Mouse (Mus musculus): Measurements from ENCODE around the gene Poldip3.
A peak's percentile ranks its signal among the peaks of the same experiment; 100 is the strongest.
"Not testable (repeated sequence)": the region's sequence is repeated elsewhere in the genome, so short reads cannot be mapped to it uniquely, and the experiment has no call there.

The Poldip3 gene

DNA sequence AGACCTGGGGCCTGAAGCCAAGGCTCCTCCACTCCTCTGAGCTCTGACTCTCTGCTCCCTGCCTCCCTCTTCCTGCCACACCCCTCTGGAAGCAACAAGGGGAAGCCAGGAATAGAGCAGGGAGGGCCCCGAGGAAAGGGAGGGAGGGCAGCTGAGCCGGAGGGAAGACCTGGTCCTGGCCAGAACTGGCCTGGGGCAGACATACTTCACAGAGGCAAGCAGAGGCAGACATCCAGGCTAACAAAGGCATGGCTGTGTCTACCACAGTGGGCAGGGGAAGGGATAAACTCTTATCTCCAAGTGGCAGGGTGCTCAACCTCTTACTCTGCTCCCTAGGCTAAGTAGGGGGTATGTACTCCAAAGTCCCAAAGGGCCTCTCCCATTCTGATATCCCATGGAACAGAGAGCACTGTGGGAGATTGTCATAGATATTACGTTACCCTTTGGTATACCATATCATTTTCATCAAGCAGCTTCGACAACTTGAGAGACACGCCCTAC, 15.8 kb upstream of the Poldip3 start:
- DNase-seq (ENCODE audit: low read depth), result no peak

DNA sequence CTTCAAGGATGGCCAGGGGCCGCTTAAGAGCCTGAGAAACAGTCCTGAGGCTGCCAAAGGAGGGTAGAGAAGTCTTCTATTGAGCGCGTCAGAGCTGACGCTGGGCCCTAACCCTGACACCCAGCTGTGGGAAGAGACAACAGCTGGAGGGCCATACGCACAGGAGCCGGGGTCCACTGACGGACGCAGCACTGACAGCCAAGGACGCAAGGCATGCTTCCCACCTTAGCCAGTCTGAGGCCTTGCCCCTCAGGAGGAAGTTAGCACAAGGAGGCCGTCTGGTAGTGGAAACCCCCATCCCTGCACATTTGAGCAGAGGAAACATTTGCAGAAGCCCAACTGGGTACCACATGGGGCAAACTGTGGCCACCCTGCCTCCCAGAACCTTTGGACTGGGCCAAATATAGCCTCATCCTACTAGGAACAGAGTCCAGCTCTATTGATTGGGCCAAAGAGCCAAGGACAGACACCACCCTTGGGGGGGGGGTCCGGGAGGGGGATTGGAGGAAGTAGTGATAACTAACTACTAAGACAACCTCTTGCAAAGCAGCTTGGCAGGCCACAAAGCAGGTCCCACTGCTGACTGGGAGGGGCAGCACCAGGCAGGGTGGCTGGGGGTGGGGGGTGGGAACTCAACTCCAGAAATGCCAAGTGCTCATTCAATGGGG, 13.8 kb upstream of the Poldip3 start:
- no peak for DNase-seq (ENCODE audit: low read depth)

DNA sequence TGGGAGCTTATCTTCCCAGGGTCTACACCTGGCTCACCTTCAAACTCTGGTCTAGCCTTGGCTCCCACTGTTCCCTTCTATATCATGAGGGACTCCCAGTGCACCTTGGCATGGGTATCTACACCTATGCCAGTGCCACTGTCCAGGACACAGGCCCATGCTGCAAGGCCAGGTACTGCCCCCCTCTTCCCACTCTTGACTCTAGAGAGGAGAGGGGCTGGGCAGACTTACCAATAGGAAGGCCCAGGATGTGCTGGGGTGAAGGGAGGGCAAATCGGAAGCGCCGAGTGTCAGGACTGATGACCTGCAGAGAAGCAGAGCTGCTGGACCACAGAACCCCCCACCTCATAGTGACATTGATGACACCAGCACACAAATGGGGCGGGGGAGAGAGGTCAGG, 12.8 kb upstream of the Poldip3 start:
- DNase-seq (ENCODE audit: low read depth), result no peak

DNA sequence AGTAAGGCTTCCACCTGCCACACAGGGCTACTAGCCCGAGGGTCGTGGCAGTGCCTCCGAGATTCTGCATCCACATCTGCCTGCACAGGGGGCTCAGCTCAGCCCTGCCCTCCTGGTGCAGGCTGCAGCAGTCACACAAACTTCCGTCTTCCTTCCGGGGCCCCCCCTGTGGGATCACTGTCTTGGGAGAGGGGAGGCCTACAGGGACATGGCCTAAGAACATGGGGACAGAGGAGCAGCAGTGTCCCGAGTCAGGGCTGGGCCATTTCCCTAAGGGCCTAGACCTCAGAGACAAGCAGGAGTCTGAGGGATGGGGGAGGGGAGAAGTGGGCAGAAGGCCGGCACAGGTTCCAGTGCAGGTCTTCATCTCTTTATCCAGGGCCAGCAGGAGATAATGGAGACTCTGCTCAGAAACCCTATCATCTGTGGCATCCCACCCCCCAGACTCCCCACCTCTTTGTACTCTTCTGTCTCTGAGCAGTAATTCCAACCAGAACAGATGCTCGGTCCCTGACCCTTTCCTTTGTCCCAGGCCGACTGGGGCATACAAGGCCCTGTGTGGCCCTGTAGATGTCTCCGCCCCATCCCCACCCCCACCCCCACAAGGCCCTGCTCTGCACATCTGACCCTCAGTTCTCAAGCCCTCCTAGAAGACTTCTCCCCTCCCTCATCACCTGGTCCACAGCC, 12.0 kb upstream of the Poldip3 start:
- DNase-seq (ENCODE audit: low read depth), result no peak

DNA sequence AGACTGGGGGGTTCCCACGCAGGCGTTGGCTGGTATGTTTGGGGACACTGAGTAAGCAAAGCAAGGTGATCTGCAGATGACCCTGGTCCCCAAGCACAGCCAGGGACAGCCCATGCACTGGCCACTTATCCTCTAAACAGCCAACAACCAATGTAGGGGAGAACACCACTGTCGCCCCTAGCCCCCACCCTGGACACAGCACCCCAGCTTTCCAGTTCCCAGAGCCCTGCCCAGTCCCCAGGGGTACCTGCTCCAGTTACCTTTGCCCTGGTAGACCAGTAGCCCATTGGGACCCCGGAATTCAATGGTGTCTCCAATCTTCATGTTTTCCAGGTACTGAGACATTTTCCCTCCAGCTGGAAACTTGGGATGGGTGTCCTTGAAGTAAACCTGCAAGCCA, 11.4 kb upstream of the Poldip3 start:
- DNase-seq (ENCODE audit: low read depth), result no peak

DNA sequence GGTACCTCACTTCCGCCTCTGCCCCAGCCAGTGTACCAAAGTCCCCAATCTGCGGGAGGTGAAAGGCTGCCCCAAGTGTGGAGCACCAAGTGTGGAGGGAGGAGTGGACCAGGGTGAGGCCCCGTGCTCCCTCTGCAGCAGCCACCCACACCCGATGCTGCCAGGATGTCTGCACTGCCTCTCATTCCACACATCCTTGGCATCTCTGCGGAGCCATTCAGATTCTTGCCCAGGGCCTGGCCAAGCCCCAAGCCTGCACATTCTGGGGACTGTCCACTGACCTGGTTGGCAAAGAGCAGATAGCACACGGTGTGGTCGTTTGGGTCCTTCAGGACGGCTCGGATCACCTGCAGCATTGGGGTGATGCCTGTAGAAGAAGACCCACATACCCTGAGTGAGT, 10.6 kb upstream of the Poldip3 start:
- DNase-seq (ENCODE audit: low read depth), result no peak

DNA sequence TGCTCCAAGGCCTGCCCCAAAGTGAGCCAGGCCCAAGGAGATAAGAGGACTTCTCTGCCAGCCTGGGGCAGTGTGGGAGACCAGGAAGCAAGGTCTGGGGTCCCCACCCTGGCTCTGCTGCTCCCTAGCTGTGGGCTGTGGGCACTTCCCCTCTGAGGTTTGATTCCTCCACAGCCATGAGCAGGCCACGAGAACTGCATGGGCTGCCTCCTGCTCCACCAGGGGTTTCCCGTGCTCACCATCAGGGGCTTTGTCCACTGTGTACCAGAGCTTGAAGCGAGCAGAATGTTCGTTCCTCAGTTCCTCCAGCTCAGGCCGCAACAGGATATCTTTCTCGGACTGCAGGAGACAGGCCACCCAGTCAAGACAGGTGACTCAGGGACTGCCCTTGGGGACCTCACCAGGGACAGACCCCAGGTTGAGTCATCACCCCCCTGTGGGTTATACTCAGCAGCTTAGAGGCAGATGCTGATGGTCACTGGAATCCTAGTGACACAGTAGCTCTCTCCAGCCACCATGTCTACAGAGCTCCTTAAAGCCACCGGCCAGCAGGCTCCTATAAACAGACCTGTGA, 9.5 kb upstream of the Poldip3 start:
- DNase-seq (ENCODE audit: low read depth), result no peak

DNA sequence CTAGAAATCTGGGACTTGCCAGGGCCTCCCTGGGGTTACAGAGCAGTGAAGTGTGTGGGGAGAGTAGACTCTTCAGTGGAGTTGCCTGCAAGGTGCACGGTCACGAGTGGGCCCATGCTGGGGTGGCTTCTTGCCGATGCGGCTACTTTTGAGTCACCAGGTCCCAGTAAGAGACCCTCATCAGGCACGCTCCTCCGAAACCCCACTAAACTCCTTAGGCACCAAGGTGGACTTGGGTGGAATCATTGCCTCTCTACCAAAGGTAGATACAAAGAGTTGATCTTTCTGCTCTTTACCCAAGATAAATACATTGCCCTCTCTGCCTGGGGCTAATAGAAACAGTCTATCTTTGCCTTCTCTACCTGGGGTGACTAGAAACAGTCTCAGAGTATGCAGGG, 8.5 kb upstream of the Poldip3 start:
- no peak for DNase-seq (ENCODE audit: low read depth)

DNA sequence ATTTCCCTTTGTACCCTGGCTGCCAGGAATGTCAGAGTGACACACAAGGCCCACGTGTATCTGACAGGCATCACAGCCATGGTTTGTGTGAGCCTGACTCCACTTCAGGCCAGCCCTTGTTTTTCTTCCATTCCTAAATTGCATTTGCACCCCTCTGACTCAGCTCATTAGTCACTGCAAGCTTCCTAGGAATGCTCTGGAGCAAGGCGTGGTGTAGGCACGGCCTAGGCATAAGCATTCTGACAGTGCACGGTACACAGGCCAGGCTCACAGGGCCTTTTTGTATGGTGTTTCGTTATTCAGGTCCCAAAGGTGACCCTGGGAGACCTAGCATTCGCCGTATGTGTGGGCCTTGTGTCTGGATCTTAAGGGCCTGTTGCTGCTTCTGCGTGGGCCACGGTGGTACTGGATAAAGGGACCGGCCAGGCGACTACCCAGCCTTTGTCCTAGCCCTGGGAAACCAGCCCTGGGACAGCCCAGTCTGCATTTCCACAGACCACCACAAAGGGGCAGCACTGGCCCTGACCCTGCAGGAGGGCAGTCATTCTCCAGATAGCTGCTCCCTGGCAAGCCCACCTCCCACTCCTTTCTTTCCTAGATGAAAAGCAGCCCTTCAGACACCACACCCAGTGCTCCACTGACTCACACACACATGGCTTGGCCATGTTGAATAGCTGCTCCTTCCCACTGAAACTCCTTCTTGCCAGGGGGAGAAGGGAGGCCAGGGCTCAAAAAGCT, 7.9 kb upstream of the Poldip3 start:
- peak; percentile 57 for DNase-seq (ENCODE audit: low read depth)

DNA sequence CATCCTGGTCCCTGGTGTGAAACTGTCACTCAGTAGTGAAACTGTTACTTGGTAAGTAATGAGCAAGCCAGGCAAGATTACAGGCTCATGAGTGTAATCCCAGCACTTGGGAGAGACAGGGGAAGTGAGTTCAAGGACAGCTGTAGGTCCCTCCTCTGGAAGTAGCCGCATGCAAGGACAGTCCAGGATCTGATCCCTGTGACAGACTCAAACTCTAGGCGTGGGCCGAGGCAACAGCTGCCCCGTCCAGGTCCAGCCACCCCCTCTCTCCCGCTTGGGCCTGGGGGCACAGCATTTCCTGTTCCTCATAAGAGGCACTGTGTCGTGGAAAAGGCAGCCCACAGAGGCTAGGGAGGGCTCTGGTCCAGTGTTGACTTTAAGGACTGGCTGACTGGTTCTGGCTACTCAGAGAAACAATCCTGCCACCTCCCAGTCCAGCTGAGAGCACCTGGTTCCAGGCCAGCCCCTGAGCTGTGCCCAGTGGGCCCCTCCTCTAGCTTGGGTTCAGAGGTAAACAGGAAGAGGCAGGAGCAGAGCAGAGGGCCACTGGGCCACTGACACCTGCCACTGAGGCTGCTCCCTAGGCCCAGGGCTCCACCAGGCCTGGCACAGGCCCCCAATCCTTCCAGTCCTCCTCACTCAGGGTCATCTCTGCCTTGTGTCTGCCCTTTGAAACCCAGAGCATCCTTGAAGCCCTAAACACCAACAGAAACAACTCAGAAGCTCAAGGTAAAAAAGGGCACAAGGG, 6.7 kb upstream of the Poldip3 start:
- no peak for DNase-seq (ENCODE audit: low read depth)

DNA sequence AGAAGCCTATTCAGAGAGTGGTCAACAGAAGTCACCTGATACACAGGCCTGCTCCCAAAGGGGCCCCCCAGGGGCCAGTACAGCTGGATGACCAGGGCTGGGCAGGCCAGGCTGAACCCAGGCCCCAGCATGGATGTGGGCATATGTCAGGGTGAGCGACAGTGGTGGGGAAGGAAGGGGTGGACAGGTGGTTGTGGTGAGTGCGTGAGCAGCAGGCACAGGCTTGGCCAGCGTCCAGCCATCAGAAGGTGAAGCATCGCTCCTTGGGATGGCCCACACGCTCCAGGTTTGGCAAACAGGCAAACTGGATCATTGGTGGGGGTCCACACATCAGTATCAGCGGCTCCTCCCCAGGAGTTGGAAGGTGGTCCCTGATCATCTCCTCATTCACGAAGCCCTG, 5.1 kb upstream of the Poldip3 start:
- no peak for DNase-seq (ENCODE audit: low read depth)

DNA sequence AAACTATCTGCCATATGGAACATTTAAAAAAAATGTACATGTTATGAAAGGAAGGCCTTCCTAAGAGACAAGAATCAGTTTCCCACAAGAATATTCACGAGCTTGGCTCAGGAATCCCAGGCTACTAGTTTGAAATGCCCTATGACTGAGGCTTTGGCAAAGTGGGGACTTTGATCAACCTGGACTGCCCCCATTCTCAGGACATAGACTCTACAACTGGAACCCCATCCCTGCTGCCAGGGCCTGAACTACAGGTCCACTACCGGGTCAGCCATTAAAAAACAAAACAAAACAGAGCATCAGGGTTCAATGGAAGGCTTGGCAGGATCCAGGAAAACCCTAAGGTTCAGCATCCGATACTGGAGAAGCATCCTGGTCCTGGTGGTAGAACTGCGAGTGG, 1.5 kb upstream of the Poldip3 start:
- no peak for DNase-seq (ENCODE audit: low read depth)

DNA sequence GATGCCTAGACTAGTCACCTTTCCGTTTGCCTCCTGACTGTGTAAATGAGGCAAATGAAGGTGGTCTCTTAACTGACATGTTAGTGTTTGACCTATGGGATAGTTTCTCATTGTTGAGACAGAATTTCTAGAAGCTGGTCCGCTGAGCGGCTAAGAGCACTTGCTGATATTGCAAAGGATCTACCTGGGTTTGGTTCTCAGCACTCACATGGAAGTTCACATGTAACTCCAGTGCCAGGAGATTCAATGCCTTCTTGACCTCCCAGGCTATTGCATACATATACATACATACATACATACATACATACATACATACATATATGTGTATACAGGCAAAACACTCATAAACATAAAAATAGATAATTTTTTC, 874 bp upstream of the Poldip3 start:
- no peak for DNase-seq (ENCODE audit: low read depth)

DNA sequence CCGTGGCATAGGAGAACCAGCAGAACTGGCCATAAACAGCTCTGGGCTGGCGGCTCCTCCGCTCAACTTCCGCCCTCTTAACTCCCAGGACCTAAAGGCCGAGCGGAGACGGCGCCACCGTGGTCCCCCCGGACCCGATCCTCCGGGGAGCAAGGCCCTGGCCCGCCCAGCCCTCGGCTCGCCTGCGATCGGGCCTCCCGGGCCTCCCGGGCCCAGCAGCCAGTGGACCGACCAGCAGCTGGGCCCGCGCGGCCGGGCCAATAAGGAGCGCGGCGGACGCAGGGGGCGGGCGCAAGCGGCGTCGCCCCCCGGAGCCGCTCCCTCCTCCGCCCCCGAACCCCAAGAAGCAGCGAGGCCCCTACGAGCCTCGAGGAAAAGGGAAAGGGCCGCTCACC, 386 bp downstream of the Poldip3 start:
- DNase-seq (ENCODE audit: low read depth), result no peak

DNA sequence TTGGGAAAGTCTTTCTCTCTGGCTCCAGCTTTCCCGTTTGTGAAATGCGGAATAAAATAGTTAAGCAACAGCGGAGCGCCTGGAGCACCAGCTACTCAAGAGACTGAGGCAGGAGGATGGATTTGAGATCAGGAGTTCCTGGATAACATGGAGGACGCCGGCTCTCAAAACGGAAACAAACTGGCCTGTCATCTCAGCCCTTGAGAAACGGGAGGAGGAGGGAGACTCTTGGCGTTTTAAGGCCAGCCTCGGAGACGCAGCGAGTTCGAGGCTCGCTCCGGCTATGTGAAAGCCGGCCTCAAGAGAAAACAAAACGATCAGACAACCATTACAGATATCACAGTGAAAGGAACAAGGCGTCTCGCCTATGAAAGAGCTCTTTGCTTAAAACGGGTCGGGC, 789 bp downstream of the Poldip3 start:
- DNase-seq (ENCODE audit: low read depth), result no peak

DNA sequence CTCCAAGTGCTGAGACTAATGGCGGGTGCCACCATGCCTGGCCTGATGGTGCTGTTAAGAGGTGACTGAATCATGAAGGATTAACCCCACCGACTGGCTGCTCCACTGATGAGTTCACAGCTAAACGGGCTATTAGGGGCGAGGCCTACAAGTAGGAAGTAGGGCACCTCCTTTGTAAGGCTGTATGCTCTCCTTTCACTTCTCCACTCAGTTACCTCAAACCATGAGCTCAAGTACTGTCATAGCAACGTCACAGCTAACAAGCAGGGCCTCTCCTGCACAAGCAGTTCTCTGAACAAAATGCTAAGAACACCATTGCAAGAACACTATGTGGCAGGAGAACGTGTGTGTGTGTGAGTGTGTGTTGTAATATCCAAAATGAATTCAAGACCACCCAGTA, 3.6 kb downstream of the Poldip3 start:
- DNase-seq (ENCODE audit: low read depth), result no peak

DNA sequence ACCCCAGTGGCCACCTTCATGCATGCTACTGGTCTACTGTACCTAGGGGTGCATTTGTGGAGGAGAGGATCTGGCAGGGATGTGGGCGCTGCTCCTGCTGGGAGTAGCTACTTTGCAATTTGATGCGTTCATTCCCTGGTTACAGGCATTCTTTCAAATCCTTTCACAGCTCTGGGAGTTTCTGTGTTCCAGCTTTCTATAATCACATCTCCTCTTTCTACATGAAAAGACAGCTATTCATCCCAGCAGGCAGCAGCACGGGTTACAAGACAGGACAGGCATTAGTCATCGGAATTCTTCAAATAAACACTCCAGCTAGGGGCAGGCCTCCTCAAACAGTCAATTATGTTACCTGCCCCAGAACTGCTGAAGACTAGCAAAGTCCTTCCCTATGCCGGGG, 6.3 kb downstream of the Poldip3 start:
- DNase-seq (ENCODE audit: low read depth), result no peak

DNA sequence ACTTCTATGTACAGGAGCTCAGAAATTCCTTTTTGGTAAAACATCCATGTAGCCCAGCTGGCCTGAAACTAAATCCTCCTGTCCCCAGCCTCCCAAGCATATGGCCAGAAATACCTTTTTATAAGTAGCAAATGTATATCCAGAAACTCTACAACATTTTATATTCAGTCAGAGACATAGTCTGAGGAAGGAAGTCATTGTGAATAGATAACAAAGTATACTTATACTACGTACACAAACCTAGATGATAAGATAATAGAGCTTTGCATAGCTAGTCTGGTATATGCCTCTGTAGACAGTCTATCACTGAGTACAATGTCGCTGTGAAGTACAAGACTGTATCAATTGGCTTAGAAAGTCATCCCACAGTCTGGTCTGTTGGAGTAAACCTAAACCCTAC, 13.5 kb downstream of the Poldip3 start:
- no peak for DNase-seq (ENCODE audit: low read depth)

DNA sequence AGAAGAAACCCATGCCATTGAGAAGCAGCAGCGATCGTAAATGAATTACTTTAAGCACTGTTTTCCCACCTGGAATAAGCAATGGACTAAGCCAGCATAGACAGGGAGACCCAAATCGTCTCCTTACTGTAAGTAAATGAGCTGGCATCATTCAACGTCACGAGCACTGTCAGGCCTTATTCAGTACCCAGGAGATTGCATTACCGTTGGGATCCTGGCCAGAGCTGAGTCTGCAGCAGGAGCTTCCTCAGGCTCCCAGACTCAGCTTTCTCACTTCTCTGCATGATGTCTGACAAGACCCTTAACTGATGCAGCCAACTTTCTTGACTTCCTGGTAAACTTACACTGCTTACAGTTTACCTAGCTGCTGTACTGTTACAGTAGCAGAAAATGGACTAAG, 14.5 kb downstream of the Poldip3 start:
- DNase-seq (ENCODE audit: low read depth), result no peak

DNA sequence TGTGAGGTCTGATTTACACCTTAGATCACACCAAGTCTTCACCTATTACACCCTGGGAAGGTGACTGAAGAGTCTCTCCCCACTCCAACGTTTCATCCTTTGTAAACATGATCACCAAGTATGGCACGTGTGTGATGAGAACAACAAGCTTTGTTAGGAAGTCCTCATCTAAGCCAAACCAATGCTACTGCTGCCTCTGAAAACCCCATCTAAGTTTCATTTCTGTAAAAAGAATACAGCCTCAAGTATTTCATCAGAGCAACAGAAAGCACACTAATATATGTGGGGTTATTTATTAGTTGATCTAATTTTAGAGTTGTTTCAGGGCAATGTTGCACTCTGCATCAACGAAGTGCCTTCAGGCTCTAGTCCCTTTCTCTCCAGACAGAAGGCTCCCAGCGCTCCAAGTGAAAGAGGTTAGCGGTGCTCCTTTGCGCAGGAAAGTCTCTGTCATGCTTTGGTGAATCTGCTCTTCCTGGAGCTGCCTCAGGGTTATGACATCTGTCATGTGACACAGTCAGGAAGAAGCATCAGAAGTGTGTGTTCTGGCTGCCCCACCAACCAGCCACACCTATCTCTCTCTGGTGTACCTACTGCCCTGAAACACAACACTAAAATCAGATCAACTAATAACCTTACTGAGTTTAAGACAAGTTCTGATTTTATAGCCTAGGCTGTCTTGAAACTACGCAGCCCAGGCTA, 19.5 kb downstream of the Poldip3 start:
- no peak for DNase-seq (ENCODE audit: low read depth)

DNA sequence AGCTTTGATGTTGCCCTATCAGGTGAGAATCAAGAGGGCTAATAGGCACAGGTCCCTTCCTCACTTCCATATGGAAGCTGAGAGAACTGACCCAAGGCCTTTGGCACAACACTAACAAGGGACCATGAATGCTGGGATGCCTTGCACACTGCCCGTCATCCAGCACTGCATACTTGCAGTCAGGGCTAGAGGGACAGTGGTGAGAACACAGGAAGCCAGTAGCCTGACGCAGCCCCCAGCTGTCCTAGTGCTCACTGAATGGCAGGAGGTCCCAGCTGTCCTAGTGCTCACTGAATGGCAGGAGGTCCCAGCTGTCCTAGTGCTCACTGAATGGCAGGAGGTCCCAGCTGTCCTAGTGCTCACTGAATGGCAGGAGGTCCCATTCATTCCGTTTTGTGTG, 22.1 kb downstream of the Poldip3 start:
- not testable (repeated sequence) for DNase-seq (ENCODE audit: low read depth)

DNA sequence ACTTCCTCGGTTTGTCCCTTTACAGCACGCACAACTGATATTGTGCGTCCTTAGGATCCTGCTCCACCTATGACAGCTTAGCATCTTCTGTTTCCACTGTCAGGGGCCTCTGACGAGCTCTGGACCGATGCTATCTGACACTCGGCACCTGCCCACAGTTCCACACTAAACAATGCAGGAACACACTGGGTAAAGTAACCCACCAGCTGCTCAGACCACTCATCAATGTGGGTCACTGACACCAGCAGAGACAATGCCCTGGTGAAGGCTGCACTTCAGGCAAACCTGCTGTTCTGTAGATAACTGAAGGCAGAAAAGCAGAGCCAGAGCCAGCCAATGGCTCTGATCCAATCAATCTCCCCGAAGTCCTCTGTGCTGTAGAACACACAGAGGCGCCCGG, 22.6 kb downstream of the Poldip3 start:
- DNase-seq (ENCODE audit: low read depth), result no peak
